Comparison of ENCODE assay signal across 8 mouse cellular contexts in the genomic region with DNA sequence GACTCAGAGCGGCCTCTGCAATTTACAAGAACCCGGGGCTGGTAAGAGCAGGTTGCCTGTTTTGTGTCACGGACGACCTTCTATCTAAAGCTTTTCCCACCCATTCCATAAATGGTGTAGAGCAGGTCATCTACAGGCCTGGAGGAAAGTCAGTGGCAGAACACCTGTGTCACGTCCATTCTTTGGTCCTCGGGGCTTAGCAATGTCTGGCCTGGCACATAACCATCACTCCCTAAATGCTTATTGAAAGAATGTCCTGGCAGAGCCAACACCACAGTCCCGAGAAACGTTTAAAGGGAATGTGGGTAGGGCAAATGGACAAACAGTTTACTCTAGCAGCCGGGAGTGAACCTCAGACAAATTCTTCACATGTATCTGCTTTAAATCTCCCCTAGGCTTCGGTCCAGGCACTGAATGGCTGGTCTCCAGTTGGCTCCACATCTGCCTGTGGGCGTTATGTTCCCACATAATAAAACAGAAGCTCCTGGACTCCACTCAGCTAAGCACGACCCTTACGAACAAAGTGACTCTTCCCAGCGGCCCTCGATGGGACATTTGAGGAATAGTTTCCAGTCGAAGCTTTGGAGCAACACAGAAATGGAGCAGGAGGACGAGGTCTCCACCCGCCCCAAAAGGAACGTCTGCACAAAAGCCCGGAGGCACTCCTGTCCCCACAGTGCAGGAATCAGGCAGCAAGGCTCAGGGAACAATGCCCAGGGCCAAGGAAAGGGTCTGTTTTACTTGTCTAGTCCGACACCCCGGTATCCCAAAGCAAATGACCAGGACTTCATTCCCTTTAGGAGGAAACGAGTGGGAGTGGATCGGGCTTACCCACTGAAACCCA. TPM values are rescaled to one million over a fixed set of nuclear protein-coding genes. Genes with fewer than 3 reads are reported as not detected.
DNase-seq lines count a peak whose midpoint lies in the region; ATAC-seq lines count a peak whose summit lies in the region.

No protein-coding gene starts in this region.

- H3K27ac ChIP-seq in neural tube, embryonic 11.5 days (ENCODE audit: low read depth, low read length), result no peak overlapping the region
- H3K27ac ChIP-seq in heart, embryonic 15.5 days, result peak overlapping the region; percentile 77

- 59% methylated on average over 24 of the region's 24 CpGs for WGBS in neural tube, embryonic 11.5 days
- 40% methylated on average over 24 of the region's 24 CpGs for WGBS in heart, embryonic 15.5 days

- H3K4me2 ChIP-seq in neural tube, embryonic 11.5 days (ENCODE audit: low read depth), result peak overlapping the region; percentile 76
- H3K4me2 ChIP-seq in heart, embryonic 15.5 days, result peak overlapping the region; percentile 83

- ATAC-seq in neural tube, embryonic 11.5 days (ENCODE audit: insufficient read depth, low FRiP score, low TSS enrichment), result no peak
- ATAC-seq in heart, embryonic 15.5 days (replicated peaks; ENCODE audit: insufficient number of reproducible peaks, insufficient read depth, low FRiP score, low read depth), result peak; percentile 66; the same call in 1 of the 2 replicates
- ATAC-seq in cerebellum, adult (ENCODE audit: insufficient number of reproducible peaks, low FRiP score, low TSS enrichment), result no peak

- peak overlapping the region; percentile 5; the same call in 1 of the 2 replicates for H3K9ac ChIP-seq in neural tube, embryonic 11.5 days (ENCODE audit: low read length)
- H3K9ac ChIP-seq in heart, embryonic 15.5 days, result peak overlapping the region; percentile 65

- no peak for DNase-seq in neural tube, embryonic 11.5 days (ENCODE audit: low spot score)
- DNase-seq in neural tube, embryonic 10.5 days (ENCODE audit: extremely low spot score, low spot score), result no peak
- DNase-seq in kidney, postnatal 14 days, result peak; percentile 53
- DNase-seq in lung, postnatal 4 days, result peak; percentile 51 to 76
- no peak for DNase-seq in frontal cortex, postnatal 14 days (ENCODE audit: low spot score in 2 of 2)
- DNase-seq in urinary bladder, postnatal 25 days (ENCODE audit: low spot score), result no peak

- H3K4me3 ChIP-seq in neural tube, embryonic 11.5 days (ENCODE audit: low read depth, low read length), result peak overlapping the region; percentile 42
- H3K4me3 ChIP-seq in heart, embryonic 15.5 days, result peak overlapping the region; percentile 59

- H3K9me3 ChIP-seq in neural tube, embryonic 11.5 days (ENCODE audit: control insufficient read depth, low read length), result no peaks in the 10 kb centered on the region
- no peaks in the 10 kb centered on the region; the same call in 1 of the 2 replicates for H3K9me3 ChIP-seq in heart, embryonic 15.5 days (replicated peaks)

- no peaks in the 10 kb centered on the region for H3K4me1 ChIP-seq in neural tube, embryonic 11.5 days (ENCODE audit: control insufficient read depth, insufficient read depth, low read length)
- H3K4me1 ChIP-seq in heart, embryonic 15.5 days (replicated peaks), result peaks cover 31% of the 10 kb centered on the region

- no peaks in the 10 kb centered on the region for H3K27me3 ChIP-seq in neural tube, embryonic 11.5 days (ENCODE audit: control insufficient read depth, insufficient read depth, low read length)
- H3K27me3 ChIP-seq in heart, embryonic 15.5 days, result no peaks in the 10 kb centered on the region

- no peaks in the 10 kb centered on the region for H3K36me3 ChIP-seq in neural tube, embryonic 11.5 days (ENCODE audit: control insufficient read depth, insufficient read depth, low read length)
- H3K36me3 ChIP-seq in heart, embryonic 15.5 days, result no peaks in the 10 kb centered on the region

RNA-seq across cellular contexts. Expression of gene Zc2hc1c, which starts 1.0 kb away (rescaled TPM):
- 0.64 and 0.98 TPM in 2 replicates for polyA plus RNA-seq in neural tube, embryonic 11.5 days (2014; fragmentation: Nextera tagmentation; extraction: Ambion mirVana)
- polyA plus RNA-seq in heart, embryonic 15.5 days (2015; fragmentation: Nextera tagmentation; extraction: Ambion mirVana), result 1.3 and 1.5 TPM in 2 replicates

RNA-seq across cellular contexts. Expression of gene Acyp1, which starts 1.1 kb away (rescaled TPM):
- 57.1 and 61.6 TPM in 2 replicates for polyA plus RNA-seq in neural tube, embryonic 11.5 days (2014; fragmentation: Nextera tagmentation; extraction: Ambion mirVana)
- polyA plus RNA-seq in heart, embryonic 15.5 days (2015; fragmentation: Nextera tagmentation; extraction: Ambion mirVana), result 57.5 and 71.7 TPM in 2 replicates

RNA-seq across cellular contexts. Expression of gene Mlh3, which starts 19.0 kb away (rescaled TPM):
- polyA plus RNA-seq in neural tube, embryonic 11.5 days (2014; fragmentation: Nextera tagmentation; extraction: Ambion mirVana), result 9.5 and 11.1 TPM in 2 replicates
- 6.2 and 6.4 TPM in 2 replicates for polyA plus RNA-seq in heart, embryonic 15.5 days (2015; fragmentation: Nextera tagmentation; extraction: Ambion mirVana)

RNA-seq across cellular contexts. Expression of gene Nek9, which starts 49.8 kb away (rescaled TPM):
- 13.7 and 15.3 TPM in 2 replicates for polyA plus RNA-seq in neural tube, embryonic 11.5 days (2014; fragmentation: Nextera tagmentation; extraction: Ambion mirVana)
- polyA plus RNA-seq in heart, embryonic 15.5 days (2015; fragmentation: Nextera tagmentation; extraction: Ambion mirVana), result 16.4 and 21.3 TPM in 2 replicates

Comparison
In these comparisons a context has a peak if more than half of its experiments do, and no peak if none do; other contexts are left out.
1. DNase-seq: peak in kidney, postnatal 14 days (single experiment) and lung, postnatal 4 days (2 of 2); none in neural tube, embryonic 11.5 days (single experiment), neural tube, embryonic 10.5 days (single experiment), frontal cortex, postnatal 14 days (0 of 2) and urinary bladder, postnatal 25 days (single experiment).